Mouse (Mus musculus): Measurements from ENCODE around the gene Phxr2. TPM values are rescaled to one million over a fixed set of nuclear protein-coding genes. Genes with fewer than 3 reads are reported as not detected.

Phxr2 gene
- total RNA-seq, 2 experiments from 2014 or later: not detected

DNA sequence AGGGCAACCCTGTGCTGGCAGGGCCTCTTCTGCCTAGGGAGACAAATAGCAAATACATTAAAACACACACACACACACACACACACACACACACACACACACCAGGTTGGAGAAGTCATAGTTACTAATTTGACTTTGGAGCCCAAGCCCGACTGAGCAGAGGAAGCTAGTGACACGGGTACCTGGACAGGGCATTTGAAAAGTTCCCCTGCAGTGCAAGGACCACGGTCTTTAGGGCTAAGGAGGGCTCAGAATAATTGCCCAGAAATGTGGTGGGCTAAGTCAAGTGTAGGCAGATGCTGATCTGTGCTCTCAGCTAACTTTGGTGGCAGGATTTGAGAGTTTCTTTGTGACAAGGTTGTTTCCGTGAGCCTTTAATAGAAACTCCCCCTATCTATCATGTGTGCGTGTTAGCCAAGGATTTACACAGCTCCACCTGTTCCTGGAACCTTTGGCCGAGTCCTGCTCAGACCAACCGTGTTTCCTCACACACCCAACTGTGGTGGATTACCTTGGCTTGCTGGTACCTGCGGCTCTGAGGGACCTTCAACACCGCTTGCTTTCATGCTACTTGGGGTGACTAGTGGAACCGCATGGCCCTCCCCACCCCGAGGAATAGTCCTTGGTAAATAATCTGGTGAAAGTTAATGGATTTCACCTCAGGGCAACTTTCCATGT is 6.6 kb upstream of the Phxr2 start:
- no peak for DNase-seq

DNA sequence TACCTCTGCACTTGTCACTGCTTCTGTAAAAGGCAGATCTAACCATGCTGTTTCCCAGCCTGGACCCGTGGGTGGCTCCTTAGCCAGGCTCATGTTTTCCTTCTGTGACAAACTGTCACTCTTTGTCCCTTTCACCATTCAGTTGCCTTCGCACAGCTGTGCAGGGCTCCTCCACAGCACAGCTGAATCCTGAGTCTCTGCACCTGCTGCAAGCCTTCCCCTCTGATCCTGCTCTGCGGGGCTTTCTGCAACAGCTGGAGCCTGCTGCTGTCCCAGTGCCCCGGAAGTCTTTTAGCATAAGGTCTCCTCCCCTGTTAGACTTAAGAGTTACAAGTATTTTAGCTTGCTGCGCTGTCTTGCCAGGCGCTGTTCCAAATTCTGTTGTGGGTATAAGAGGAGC is 6.1 kb upstream of the Phxr2 start:
- DNase-seq: peak; percentile 46

DNA sequence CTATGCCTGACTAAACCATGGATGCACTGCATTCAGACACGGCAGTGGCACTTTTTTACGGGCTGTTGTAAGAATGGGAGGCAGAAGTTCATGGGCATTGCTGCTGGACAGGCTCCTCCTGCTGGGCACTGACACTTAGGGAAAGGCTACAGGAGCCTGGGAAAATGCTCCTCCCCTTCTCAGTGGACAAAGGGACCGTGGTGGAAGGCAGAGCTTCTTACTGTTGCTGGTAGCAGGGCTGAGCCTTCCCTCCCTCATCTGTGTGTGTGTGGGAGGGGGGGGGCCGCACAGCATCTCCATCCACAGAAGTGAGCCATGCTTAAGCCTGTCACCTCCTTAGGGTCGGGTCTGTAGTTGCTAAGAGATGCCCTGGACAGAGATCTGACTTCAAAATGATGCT is 5.2 kb upstream of the Phxr2 start:
- no peak for DNase-seq

DNA sequence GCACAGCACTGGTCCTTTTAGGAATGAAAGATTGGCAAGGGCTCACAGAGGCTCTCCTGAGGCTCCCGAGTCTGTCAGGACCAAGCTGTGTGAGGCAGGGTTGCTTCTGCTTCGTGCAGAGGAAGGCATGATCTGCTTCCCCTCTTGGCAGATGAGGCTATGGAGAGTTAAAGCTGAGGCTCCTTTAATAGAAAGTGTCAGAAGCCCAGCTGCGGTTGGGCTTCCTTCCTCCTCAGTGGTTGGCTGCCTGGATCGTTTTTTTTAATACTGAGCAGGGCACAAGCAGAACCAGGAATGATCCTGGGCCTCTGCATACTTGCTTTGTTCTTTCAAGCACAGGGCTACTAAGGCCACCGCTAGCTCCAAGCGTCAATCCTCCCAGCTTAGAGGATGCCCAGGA is 4.5 kb upstream of the Phxr2 start:
- DNase-seq: peak; percentile 23

DNA sequence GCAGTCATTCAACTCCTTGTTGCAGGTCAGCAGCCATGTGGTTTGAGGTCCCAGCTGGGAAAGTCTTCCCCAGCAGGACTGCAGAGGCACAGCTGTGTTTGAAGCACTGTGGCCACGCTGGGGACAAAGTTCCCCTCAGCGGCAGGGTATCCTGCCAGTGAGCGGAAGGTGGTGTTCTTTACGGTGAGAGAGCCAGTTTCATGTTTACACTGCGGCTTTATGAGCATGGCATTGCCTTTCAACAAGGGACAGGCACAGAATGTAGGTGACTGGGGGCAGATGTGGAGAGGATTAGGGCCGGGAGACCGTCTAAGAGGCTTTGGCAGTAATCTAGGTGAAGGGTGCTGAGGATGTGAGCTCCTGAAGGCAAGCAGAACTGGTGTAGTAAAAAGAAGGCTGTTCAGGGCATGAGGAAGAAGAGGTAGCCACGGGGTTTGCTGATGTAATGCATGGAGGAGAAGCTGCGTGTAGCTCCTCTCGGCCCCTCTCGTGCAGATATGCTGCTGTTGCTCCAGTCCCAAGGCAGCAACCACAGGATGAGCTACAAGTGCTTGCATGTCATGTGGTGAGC is 1.7 kb upstream of the Phxr2 start:
- no peak for DNase-seq

DNA sequence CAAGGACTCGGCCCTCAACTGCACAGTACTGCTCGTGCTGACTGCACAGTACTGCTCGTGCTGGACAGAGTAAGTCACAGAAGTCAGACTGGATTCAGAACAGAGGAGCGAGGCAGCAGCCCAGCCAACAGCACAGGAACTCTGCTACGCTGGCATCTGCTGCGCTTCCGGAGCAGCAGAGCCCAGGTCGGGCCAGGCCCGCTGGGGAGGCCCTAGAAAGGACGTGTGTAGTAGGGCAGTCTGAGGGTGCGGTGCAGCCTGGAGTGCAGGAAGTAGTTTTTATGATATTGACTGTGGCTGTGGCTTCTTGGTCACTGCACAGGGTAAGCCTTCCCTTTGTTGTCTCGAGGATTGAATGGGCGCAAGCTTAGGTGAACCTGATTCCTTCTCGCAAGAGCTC is 829 bp upstream of the Phxr2 start:
- DNase-seq: no peak

DNA sequence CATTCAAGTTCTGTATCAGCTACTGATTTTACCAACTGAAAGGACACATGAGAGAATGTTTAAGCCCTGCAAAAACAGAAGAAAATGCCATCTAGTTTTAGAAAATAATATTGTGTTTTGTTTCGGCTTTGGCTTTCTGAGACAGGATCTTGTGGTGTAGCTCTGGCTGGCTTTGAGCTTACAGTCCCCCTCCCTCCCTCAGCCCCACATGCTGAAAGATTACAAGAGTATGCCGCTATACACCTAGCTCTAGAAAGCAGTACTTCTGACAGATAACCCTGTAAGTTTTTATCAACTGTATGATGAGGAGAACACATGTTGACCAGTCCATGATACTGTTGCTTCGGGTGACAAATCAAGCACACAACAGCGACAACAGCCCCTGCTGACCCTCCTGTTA is 6.7 kb downstream of the Phxr2 start:
- no peak for DNase-seq

DNA sequence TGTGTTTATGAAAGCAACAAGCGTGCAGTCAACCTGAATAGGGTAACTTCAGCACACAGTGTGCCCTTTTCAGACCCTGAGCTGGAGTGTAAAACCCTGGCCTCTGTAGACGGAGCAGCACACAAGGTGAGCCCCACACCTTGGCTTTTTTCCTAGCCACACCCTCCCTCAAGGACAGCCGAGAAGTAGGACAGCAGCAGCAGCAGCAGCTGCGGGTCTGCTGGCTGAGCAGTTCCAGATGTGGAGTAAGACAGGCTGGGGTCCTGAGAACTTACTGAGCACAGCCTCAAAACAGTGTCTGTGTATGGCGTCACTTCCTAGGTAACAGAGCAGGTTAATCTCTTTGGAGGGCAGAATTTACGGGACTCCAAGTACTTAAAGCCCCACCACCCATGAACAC is 7.4 kb downstream of the Phxr2 start:
- no peak for DNase-seq

DNA sequence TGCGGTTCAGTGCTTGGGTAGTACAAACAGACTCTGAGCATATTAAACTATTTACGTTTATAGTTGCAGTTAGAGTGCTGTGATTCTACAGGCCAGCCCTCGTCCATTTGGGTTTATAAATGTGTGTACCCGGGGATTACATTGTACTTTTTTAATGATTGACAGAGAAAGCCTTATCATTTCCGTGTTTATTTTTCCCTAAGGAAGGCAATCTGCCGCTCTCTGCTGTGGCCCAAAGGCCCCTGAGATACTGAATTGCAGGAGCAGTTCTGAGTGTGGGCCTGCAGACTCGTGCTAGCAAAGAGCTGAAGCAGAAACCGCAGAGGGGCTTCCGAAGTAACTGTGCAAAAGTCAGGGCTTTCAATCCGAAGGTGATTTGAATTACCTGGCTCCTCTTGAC is 8.2 kb downstream of the Phxr2 start:
- DNase-seq: no peak

DNA sequence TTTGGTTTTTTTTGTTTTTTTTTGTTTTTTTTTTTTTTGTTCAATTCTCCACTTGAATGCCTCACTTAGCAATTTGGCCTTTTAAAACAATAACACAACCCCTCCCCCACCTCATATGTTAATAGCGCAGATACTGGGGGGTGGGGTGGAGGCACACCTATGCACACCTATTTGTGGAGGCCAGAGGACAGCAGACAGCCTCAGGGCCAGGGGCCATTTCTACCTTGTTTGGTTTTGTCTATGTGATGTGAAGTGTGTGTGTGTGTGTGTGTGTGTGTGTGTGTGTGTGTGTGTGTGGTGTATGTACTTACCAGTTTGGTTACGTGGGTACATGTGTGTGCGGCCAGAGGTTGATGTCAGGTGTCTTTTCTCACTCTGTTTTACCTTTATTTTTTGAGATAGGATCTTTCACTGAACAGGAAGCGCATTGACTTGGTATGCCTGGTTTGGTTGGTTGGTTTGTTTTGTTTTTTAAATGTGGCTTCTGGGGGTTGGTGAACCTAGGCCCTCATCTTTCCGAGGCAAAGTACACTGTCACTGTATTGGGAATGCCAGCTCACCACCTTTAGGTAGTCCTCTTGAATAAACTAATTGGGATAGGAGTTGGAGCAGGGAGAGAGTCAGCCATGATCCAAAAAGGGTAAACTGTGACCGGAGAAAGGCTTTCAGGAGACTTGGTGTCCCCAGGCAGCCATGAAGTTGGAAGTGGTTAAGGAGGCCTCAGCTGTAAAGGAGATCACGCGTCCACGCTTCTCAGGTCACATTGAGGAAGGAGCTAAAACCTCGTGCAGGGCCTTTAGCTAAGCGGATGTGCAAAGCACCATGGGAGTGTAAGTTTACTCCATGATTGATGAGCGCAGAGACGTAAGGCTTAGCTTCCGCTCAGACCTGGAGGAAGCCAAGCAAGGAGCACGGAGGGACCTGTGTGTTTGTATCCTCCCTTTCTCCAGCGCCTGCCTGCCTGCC is 9.2 kb downstream of the Phxr2 start:
- DNase-seq: no peak

DNA sequence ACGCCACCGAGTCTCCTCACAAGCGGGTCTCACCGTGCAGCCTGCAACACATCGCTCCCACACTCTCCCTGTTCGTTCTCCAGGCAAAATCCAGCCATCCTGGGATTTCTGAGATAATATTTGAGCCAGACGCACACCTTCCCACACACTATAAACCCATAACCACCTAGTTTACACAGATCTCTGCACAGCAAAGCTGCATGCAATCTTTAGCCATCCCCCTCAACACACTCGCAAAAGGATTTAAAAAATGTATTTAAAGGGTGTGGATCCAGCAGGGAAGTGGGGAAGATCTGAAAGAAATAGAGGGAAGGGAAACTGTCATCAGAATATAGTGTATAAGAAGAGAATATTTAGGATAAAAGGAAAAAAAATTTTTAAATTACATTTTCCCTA is 9.9 kb downstream of the Phxr2 start:
- DNase-seq: no peak

DNA sequence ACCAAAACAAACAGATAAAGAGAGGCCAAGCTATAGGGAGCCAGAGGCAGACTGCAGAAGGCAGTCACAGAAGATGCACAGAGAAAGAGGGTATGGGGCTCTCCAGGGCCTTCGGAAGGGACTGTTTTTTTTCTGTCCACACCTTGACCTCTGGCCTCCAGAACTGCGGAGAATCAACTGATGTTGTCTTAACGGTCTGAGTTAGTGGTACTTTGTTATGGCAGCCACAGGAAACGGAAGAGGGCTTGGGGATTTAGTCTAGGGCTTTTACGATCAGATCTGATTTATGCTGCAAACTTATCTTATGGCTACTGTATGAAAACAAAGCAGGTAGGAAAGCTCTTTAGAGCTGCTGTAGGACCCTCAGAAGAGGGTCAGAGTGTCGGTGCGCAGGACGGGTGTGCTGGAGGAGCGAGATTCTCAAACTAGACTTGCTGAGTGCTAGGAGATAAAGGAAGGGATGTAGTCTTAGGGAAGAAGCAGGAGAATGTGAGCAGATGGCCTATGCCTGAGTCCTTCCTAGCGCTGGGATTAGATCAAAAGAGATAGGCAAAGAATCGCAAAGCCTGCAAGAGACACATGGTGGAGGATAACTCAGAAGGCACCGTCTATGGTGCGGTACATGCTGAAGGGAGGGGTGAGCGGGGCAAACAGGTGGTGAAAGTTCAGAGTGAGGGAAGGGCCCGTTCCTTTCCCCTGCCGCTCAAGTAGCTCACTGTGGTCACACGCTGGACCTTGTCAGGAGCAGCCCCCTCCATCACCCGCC is 10.5 kb downstream of the Phxr2 start:
- no peak for DNase-seq

DNA sequence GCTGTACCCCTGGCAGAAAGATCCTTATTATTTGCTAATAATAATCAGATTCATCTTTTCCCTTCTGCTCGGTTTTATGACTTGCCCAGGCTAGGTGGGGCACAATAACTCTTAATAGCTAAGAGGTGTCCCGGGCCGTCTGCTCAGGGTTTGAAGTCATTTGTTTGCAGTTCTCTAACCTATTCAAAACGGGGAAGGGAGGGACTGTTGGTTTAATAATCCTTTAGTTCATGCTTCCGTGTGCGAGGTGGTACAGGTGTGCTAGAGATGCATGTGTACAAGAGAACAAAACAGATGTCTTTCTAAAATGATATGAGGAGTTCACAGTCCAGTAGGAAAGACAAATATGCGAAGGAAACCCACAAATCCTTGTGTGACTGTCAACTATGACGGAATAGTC is 11.8 kb downstream of the Phxr2 start:
- no peak for DNase-seq

DNA sequence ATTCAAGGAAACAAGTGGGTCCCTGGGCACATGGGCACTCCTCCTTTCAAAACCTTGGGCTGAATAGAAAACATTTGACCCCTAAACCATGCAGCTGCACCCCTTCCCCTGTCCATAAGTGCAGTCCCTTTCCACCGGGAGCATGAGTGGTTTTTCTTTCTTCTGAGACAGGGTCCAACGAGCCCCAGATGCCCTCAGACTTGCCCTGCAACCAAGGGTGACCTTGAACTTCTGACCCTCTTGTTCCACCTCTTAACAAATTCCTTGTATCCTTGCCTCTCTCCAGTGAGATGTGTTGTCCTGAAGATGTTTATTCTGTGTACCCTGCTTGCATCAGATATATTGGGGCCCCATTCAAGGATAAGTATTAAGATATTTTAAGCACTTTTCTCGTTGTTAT is 12.6 kb downstream of the Phxr2 start:
- DNase-seq: no peak

DNA sequence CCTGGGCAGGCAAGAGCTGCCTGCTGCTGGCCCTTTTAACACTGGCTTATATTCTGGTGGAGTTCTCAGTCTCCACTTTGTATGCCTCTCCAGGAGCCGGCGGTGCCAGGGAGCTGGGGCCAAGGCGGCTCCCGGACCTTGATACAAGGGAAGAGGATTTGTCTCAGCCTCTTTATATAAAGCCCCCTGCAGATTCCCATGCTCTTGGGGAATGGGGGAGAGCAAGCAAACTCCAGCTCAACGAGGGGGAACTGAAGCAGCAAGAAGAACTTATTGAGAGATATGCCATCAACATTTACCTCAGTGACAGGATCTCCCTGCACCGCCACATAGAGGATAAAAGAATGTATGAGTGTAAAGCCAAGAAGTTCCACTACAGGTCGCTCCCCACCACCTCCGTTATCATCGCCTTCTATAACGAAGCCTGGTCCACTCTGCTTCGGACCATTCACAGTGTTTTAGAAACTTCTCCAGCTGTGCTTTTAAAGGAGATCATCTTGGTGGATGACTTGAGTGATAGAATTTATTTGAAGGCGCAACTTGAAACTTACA is 17.6 kb downstream of the Phxr2 start:
- DNase-seq: no peak

DNA sequence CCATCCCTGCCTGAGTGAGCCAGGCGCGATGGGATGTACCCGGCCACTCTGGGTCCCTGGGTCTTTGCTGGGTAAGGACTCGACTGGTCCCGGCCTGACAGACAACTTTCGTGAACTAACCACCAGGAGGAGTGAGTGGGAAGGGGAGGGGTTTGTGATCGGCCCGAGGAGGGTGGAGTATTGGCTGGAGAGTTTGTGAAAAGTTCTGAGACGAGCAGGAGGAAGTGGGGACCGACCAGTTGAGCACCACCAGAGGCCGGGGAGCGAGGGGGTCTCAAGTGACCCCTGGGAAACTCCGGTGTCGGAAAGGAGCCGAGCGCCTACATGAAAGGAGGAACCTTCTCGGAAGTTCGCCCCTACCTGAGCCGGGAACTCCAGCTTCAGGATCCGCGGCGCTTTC is 18.2 kb downstream of the Phxr2 start, which contains the start of gene Galnt4:
TSS of gene Galnt4 (plus strand) at position 196 of the 400 bp plus-strand sequence.
- DNase-seq: peak; percentile 81

DNA sequence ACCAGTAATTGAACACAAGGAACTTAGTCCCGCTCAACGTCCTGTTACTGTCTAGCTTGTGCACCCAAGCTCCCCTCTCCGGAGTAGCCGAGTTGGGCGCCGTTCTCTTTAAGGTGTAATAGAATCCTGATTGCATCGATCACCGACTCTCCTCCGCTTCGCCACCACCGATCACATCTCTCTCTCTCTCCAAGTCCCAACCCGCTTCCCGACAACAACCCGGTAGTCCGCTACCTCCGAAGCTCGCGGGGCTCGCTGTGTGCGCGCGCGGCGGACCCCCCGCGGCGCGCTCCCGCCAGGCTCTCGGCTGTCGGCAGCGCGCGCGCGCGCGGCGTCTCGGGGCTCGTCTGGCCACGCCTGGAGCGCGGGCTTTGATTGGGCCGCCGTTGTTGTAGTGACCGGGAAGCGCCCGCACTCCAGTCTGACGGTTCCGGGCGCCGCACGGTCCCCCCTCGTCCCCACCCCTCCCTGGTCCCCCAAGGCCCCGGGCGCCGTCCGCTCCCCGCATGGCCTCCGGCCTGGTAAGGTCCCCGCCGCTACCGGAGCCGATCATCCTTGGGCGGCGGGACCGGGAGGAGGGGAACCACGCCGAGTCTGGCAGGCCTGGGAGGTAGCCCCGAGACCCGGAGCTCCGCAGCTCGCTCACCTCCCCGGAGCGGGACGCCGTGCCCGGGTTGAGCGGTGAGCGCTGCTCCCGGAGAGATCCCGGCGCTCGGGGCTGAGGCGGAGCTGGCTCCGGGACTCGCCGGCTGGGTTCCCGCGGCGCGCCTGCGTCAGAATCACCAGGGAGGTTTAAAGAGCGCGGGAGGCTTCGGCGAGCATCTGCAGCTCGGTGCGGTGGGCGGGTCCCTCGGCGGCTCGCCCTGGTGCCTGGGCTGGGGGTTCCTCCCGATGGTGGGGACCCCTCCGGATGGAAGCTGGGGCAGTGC is 19.2 kb downstream of the Phxr2 start, which contains the start of gene Poc1b:
TSS of gene Poc1b (plus strand) at position 334 of the 929 bp plus-strand sequence.
- peak; percentile 85 for DNase-seq

DNA sequence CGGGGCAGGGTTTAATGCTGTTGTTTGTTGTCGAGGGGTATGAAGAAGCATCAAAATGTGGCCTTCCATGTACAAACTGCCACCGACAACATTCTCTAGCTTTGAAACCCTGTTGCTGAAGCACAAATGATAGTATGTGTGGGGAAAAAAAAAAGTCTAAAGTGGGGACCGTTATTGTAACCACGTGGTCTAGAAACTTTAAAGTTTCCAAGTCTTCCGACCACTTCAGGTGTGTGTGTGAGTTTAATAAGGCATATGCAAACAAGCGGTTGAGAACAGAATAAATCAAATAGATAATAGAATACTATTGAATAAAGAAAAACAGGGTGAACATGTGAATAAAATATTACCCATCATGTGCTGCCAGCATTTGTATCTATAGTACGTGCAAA is 19.8 kb downstream of the Phxr2 start:
- DNase-seq: no peak

DNA sequence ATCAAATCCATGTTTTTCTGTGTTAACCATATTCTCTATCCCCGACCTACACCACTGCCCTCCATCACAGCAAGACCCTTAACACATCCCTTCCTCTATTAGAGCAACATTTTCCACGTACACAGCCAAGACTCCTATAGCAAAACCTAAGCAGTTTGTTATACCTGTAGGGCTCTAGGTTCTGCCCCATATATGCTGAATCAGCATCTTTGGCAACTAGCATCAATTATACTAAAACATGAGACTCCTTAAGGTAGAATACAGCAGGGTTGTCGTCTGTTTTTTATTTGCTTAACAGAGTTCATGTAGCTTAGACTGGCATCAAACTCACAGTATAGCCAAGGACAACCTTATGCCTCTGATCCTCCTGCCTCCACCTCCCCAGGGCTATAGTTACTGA is 20.6 kb downstream of the Phxr2 start:
- no peak for DNase-seq

DNA sequence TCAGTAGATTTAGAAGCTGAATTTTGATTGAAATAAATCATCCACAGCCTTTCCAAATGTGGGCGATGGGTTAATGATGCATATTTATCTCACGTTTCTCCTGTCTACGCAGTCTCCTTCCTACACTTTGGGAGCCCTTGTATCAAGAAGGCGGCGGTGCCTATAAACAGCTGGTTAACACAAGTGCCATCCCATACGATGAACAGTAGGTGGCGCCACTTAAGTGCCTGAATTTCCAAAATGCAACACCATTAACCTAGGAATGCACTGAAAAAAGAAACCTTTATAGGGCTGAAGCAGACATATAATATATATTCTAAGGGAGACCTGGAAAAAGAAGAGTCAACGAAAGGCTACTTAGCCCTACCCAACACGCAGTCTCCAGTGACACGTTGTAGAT is 28.8 kb downstream of the Phxr2 start:
- DNase-seq: no peak

DNA sequence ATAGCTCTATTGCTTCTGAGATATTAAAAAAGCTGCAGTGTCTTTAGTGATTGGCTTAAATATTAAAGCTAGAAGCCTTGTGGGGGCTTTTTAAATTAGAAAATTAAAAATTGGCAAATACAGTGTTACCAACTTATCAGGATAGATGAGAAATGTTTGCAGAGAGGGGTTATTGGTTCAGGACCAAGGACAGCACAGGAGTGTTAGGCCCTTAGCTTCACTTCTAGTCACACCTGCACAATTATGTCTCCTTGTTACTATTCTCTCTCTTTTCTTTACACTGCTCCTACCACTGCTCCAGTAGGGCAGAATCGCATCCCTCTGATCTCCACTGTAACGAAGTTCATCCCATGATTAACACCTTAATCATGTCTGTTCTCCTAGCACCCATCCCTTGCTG is 31.0 kb downstream of the Phxr2 start:
- no peak for DNase-seq
